Mouse (Mus musculus): Measurements from ENCODE around the gene Tle6.

The Tle6 gene

GRCm38 (mm10) chr10:81541803-81542202 lies 59.1 kb downstream of the Tle6 start:
- no peak for DNase-seq (ENCODE audit: low read depth, low spot score)

DNA sequence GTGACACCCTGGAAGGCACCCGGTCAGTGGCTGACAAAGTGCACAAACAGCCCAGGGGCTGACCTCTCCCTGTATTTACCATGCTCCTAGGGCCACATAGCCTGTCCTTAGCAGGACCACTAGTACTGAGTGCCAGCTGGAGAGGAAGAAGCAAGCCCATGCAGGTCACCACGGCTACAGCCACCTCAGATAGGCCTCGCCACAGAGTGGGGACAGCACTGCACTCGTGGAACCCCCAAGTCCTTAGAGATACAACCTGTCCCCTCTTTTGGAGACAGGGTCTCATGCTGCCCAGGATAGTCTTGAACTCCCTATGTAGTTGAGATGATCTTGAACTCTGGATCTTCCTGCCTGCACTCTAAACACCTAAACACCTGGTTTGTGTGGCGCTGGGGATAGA lies 59.5 kb downstream of the Tle6 start:
- no peak for DNase-seq (ENCODE audit: low read depth, low spot score)

Data from 3T3-L1 (cell line).